Mouse (Mus musculus): ENCODE measurements at regions not wholly inside any gene's neighbourhood (a gene's known extent, or its start where the extent isn't known, plus 50 kb on each side); places are given as distances from the start of the nearest gene placed in this dataset.

- no peak for TF ChIP-seq CTCF (conservative IDR thresholded peaks at IDR 0.05; ENCODE audit: insufficient read depth, insufficient read length, low read depth, low read length)
- TF ChIP-seq POLR2A (IDR thresholded peaks at IDR 0.05; ENCODE audit: low read depth, low read length), result no peak
These were observed 233.2 kb downstream of the Bcor start for GRCm38 (mm10) chrX:11926868-11927535.
